ENCODE assay signal across 8 mouse cellular contexts in the genomic region with DNA sequence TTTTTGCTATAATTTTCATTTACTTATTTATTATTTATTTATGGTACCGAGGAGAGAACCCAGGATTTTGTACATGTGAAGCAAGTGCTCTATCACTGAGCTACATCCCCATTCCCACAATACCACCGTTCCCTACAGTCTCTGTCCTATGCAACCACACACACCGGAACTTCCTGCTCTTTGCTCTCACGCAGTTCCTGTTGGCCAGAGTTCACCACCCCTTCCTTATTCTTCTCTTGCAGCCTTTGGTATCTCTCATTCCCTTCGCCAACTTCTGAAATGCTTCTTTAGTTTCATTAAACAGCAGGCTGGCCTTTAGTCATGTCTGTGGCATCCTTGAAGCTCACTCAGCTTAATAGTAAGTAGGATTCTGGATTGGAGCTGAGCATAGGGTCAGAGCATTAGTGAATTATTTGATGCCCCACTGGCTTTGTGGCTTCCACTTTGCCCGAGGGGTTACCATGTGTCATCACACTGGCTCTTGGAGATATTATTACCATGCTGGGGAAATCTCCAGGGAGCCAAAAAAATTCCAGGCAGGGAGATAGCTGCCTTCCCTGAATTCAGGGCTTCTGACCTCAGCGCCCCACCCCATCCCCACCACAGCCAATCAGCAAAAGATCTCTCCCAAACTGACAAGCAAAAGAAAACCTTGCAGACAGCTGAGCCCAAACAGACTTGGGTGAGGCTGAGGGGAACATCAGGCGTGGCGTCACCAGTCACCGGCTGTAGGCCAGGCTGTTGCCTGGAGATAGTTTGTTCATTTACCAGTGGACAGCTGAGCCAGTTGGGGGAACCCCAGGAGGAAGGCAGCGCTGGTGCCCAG. TPM values are rescaled to one million over a fixed set of nuclear protein-coding genes. Genes with fewer than 3 reads are reported as not detected.
DNase-seq lines count a peak whose midpoint lies in the region; ATAC-seq and TF ChIP-seq lines count a peak whose summit lies in the region.

No protein-coding gene starts in this region.

- no peak overlapping the region for H3K9ac ChIP-seq in liver, embryonic 12.5 days
- H3K9ac ChIP-seq in hindbrain, embryonic 13.5 days: no peak overlapping the region

- no peak for DNase-seq in liver
- DNase-seq in right cerebral cortex, postnatal 36 days (ENCODE audit: low spot score in 2 of 2): no peak
- no peak for DNase-seq in spleen, postnatal 14 days (ENCODE audit: low spot score in 2 of 2)
- no peak for DNase-seq in yolk sac, embryonic 10.5 days (ENCODE audit: low spot score)

- no peak for TF ChIP-seq POLR2A in embryonic fibroblast, embryonic 13.5 days (IDR thresholded peaks at IDR 0.05; ENCODE audit: low read depth, low read length)

- TF ChIP-seq CTCF in embryonic fibroblast, embryonic 13.5 days (IDR thresholded peaks at IDR 0.05; ENCODE audit: borderline replicate concordance, insufficient read depth, low read length): no peak

- WGBS in liver, embryonic 12.5 days (ENCODE audit: insufficient replicate concordance): 36% methylated on average over 11 of the region's 11 CpGs
- WGBS in hindbrain, embryonic 13.5 days: 55% methylated on average over 11 of the region's 11 CpGs

- H3K4me1 ChIP-seq in liver, embryonic 12.5 days: peaks cover 13% of the 10 kb centered on the region; the same call in 1 of the 2 replicates
- peaks cover 4% of the 10 kb centered on the region; the same call in 1 of the 2 replicates for H3K4me1 ChIP-seq in embryonic fibroblast, embryonic 13.5 days (ENCODE audit: control insufficient read depth, insufficient read depth, low read length)
- H3K4me1 ChIP-seq in hindbrain, embryonic 13.5 days (replicated peaks): peaks cover 12% of the 10 kb centered on the region; the same call in 1 of the 2 replicates

- H3K4me2 ChIP-seq in liver, embryonic 12.5 days: no peak overlapping the region
- no peak overlapping the region for H3K4me2 ChIP-seq in hindbrain, embryonic 13.5 days

- no peaks in the 10 kb centered on the region for H3K36me3 ChIP-seq in liver, embryonic 12.5 days
- H3K36me3 ChIP-seq in hindbrain, embryonic 13.5 days: no peaks in the 10 kb centered on the region

- H3K27me3 ChIP-seq in liver, embryonic 12.5 days (replicated peaks): peaks cover 6% of the 10 kb centered on the region; the same call in 1 of the 2 replicates
- no peaks in the 10 kb centered on the region for H3K27me3 ChIP-seq in hindbrain, embryonic 13.5 days

- no peak overlapping the region for H3K4me3 ChIP-seq in liver, embryonic 12.5 days
- no peak overlapping the region for H3K4me3 ChIP-seq in embryonic fibroblast, embryonic 13.5 days (ENCODE audit: insufficient read depth, low read length)
- H3K4me3 ChIP-seq in hindbrain, embryonic 13.5 days: no peak overlapping the region

- H3K27ac ChIP-seq in liver, embryonic 12.5 days: no peak overlapping the region
- peak overlapping the region; percentile 37 for H3K27ac ChIP-seq in embryonic fibroblast, embryonic 13.5 days (ENCODE audit: insufficient read depth, low read length)
- H3K27ac ChIP-seq in hindbrain, embryonic 13.5 days: peak overlapping the region; percentile 23; the same call in 1 of the 2 replicates

- 0 out of 2 replicates have a peak, but pooled peaks have one; percentile 37 for ATAC-seq in liver, embryonic 12.5 days
- ATAC-seq in hindbrain, embryonic 13.5 days (ENCODE audit: low FRiP score): peak; percentile 66; the same call in 1 of the 2 replicates
- ATAC-seq in neutrophil, adult 5-6 weeks (ENCODE audit: extremely low read depth, insufficient number of reproducible peaks, low FRiP score, poor library complexity, severe bottlenecking): 0 out of 2 replicates have a peak, but pooled peaks have one; percentile 24

- peaks cover 6% of the 10 kb centered on the region for H3K9me3 ChIP-seq in liver, embryonic 12.5 days (replicated peaks)
- peaks cover 15% of the 10 kb centered on the region; the same call in 1 of the 2 replicates for H3K9me3 ChIP-seq in hindbrain, embryonic 13.5 days

RNA-seq across cellular contexts. Expression of a gene that starts 23.8 kb away (rescaled TPM):
- 1.4 and 1.5 TPM in 2 replicates for polyA plus RNA-seq in liver, embryonic 12.5 days (2016; fragmentation: Nextera tagmentation; extraction: Ambion mirVana)
- 5.4 and 9.3 TPM in 2 replicates for polyA plus RNA-seq in embryonic fibroblast, embryonic 13.5 days (2011; ENCODE audit: insufficient read length, low read depth, missing spikeins)
- polyA plus RNA-seq in hindbrain, embryonic 13.5 days (2015; fragmentation: Nextera tagmentation; extraction: Ambion mirVana): 1.9 and 2.5 TPM in 2 replicates
- total RNA-seq in neutrophil, adult 5-6 weeks (2017): 1,256 and 1,280 TPM in 2 replicates
